Mouse (Mus musculus) T-helper 17 cell (primary cell): Measurements from ENCODE around the gene Drg1.
"Not testable (repeated sequence)": the region's sequence is repeated elsewhere in the genome, so short reads cannot be mapped to it uniquely, and the experiment has no call there.

Source experiments
- in situ Hi-C, 2 experiments: fragments of 300-600 bp; cut with MboI, MseI; formaldehyde crosslinking; loops; 1 replicate in 1 of 2; 2 replicates in 1 of 2; pipeline ENCODE4 v1.15.1; 2025; ENCODE audit warnings: high pct_unique_total_duplicates in 2 of 2

The Drg1 gene

DNA sequence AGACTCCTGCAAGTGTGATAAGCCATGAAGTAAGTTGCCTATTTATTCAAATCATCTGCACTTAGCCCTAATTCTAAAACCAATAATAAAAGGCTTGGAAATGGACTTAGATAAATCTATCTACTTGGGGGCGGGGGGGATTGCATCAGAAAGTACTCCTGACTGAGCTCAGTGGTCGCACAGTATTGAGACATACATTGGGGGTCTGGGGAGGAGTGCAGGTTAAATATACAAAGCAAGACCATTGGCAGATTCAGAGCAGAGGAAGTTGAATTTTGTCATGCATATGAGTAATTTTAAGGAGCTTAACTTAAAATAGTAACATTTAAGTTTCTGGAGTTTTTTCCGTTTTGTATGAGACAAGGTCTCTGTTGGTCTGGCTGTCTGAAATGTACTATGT is 34.0 kb downstream of the Drg1 start:
- in situ Hi-C loops = loop anchor here in 1 of 2 experiments (10.0 kb wide), 1 partner anchor 1863 kb away; the partner anchor contains the start of genes Ewsr1 and Rhbdd3

- in situ Hi-C loops = no loop called here
These were observed 39.1 kb downstream of the Drg1 start for GRCm38 (mm10) chr11:3227113-3227512.

GRCm38 (mm10) chr11:3223105-3223504 is 43.1 kb downstream of the Drg1 start:
- in situ Hi-C loops = loop anchor here (5.0 kb wide), 2 partner anchors 34 to 39 kb away; no protein-coding TSS in a partner anchor

GRCm38 (mm10) chr11:3212526-3212925 is 53.7 kb downstream of the Drg1 start:
- in situ Hi-C loops = loop anchor here in 1 of 2 experiments (5.0 kb wide), 1 partner anchor 40 kb away; no protein-coding TSS in a partner anchor

DNA sequence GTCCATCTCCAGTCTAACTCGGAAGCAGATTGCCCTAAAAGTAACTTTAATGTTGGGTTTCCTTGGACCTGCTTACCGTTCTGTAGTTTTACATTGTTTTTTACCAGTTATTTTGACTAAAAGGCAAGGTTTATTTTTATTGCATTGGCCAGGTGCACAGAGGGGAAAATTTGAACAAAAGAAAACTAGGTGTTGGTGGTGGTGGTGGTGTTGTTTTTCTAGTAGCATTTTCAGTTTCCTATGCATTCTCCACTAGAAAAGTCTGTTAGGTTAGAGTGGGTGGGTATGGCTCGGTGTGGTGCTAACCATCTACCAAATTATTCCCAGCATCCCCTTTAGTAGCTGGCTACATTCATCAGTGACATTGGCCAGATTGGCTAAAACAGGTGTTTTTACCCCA is 59.4 kb downstream of the Drg1 start:
- in situ Hi-C loops = loop anchor here in 1 of 2 experiments (5.0 kb wide), 1 partner anchor 36 kb away; no protein-coding TSS in a partner anchor

DNA sequence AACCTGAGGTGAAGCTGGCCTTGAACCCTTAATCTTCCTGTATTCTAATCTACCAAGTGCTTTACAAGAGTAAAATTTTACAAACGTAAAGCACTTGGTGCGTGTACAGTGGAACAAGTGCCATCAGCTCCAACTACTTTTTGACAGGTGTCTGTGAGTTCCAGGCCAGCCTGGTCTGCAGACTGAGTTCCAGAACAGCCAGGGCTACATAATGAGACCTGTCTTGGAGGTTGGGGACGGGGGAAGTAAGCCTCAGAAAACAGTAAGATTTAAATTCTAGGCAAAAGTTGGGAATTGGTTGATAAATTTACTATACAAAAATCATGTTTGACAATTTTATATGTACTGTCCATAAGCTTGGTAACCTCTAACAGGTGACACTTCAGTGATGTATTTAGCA is 61.0 kb downstream of the Drg1 start:
- in situ Hi-C loops = loop anchor here in 1 of 2 experiments (5.0 kb wide), 1 partner anchor 37 kb away; no protein-coding TSS in a partner anchor

- in situ Hi-C loops = no loop called here
These were observed 62.4 kb downstream of the Drg1 start for GRCm38 (mm10) chr11:3203771-3204170.

DNA sequence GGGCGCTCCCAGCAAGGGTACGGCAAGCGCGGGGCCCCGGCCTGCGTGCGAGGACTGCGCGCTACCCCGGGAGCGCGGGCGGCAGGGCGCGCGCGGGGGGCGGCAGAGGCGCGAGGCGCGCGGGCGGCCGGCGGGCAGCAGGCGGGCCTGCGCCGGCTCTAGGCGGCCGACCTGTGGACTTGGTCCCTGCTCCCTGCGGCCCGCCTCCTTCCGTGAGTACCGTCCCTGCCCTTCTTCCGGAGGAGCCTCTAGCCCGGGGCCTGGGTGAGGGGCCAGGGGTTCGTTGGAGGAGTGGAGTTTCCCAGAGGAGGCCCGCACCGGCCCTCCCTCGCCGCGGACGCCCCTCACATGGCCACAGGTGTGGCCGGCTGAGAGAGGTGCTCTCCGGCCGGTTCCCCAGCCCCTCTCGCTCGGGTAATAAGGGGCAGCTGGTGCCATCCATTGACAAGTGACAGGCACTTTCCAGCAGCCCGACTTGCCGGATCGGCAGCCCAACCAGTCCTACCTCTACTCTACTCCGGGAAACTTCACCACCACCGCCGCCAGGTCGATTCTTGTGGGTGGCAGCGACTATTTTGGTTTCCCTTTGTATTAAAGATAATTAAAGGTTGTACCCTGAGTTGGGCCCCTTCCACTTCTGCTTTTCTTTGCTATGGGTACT is 63.3 kb downstream of the Drg1 start:
- in situ Hi-C loops = no loop called here

- in situ Hi-C loops = no loop called here
These were observed 63.9 kb downstream of the Drg1 start, which contains the start of gene Eif4enif1 for GRCm38 (mm10) chr11:3202231-3202701. Eif4enif1 (plus strand) TSS chr11:3202392.

- in situ Hi-C loops = no loop called here
These were observed 64.6 kb downstream of the Drg1 start for GRCm38 (mm10) chr11:3201326-3202230.

GRCm38 (mm10) chr11:3200636-3201035 is 65.6 kb downstream of the Drg1 start:
- in situ Hi-C loops = not testable (repeated sequence)

GRCm38 (mm10) chr11:3193363-3193762 is 72.9 kb downstream of the Drg1 start, which contains the start of gene Sfi1:
Sfi1 (minus strand) TSS chr11:3193463.
- in situ Hi-C loops = no loop called here

- in situ Hi-C loops = not testable (repeated sequence)
These were observed 83.5 kb downstream of the Drg1 start for GRCm38 (mm10) chr11:3182707-3183106.

DNA sequence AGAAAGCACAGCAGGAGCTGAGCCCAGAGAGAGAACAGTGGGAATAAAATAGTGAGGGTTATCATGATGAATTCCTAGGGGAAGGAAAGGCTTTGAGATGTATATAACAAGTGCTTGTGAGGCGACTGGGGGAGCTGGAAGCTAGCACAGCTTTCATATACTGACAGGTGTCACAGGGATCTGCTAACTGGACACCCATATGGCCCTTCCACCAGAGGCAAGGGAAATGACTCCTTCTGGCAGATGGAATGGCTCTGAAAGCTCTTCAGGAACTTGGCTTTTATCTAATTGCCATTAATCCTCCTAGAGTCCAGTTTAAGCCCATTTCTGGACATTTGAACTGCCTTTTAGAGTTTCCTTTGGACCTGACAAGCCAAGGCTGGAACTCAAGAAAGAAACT is 84.2 kb downstream of the Drg1 start:
- in situ Hi-C loops = not testable (repeated sequence)

DNA sequence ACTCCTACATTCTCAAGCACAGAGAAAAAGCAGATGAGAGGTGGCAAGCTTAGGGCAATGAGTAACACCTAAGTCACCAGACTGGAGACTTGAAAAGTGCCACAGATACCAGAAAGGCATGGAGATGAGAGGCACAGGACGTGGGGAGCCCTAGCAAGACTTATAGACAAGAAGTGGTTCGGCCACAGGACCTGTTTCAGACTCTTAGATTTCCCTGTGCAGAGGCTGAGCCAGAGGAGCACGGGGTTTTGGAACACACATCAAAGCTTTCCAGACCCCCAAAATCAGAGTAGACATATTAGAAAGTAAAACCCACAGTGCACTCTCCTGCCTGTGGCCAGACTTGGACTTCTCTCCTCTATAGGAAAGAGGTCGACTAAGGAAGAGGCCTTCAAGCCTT is 85.0 kb downstream of the Drg1 start:
- in situ Hi-C loops = not testable (repeated sequence)

- in situ Hi-C loops = not testable (repeated sequence)
These were observed 85.6 kb downstream of the Drg1 start for GRCm38 (mm10) chr11:3180510-3181160.

DNA sequence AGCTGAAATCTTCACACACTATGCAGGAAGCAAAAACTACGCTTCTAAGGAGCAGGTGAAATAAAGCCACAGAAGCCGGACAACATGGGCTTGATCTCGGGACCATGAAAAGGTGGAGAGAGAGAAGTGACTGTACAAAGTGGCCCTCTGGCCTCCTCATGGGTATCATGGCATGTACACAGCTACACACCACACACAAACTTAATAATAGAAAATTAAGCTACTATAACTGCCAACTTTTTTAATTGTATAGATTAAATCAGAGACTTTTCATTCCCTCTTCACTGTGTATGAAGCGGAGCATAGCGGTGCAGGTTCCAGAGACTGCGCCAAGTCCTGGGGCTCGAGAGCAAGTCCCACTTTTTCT is 86.5 kb downstream of the Drg1 start:
- in situ Hi-C loops = not testable (repeated sequence)

- in situ Hi-C loops = not testable (repeated sequence)
These were observed 87.1 kb downstream of the Drg1 start for GRCm38 (mm10) chr11:3178968-3179725.

DNA sequence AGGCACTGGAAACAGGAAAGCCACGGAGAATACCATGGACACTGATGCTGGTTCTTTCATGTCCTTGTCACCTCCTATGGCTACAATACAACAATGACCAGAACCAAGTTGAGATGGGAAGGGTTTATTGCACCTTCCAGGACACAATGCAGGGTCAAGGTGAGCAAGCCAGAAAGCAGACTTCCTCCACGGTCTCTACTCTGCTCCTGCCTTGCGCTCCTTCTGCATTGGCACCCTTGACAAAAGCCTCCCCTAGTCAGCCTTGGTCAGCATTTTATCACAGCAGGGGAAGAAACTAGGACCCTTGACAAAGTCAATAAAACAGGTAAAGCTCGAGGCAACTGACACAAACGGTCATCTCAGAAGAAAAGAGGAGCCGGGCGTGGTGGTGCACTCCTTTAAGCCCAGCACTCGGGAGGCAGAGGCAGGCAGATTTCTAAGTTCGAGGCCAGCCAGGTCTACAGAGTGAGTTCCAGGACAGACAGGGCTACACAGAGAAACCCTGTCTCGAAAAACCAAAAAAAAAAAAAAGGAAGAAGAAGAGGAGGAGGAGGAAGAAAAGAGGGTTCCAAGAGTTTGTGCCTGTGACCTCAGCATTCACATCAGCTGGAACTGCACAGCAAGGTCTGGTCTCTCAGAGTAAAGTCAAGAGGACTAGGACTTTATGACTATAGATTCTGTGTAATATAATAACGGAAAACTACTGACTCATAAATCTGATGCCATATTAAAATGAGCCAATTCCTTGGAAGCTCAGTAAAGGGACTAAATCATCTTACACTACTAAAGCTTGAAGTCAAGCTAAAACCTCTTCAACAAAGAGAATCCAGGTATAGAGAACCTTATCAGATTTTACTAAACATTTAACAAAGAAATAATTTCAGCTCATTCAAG is 92.5 kb downstream of the Drg1 start:
- in situ Hi-C loops = loop anchor here in 1 of 2 experiments (5.0 kb wide), 1 partner anchor 39 kb away; no protein-coding TSS in a partner anchor

DNA sequence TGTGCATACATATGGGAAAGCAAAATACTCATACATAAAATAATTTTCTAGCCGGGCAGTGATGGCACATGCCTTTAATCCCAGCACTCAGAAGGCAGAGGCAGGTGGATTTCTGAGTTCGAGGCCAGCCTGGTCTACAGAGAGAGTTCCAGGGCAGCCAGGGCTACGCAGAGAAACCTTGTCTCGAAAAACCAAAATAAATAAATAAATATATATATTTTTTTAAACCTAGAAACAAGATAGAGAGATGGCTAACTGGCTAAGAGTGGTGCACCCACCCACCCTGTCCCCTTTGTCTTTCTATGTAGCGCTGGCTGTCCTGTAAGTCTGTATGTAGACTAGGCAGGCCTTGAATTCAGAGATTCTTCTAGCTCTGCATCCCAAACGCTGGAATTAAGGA is 93.7 kb downstream of the Drg1 start:
- in situ Hi-C loops = loop anchor here in 1 of 2 experiments (5.0 kb wide), 1 partner anchor 40 kb away; no protein-coding TSS in a partner anchor
